Mouse (Mus musculus): ENCODE data around the gene Birc6. TPM values are rescaled to one million over a fixed set of nuclear protein-coding genes. Genes with fewer than 3 reads are reported as not detected.

Birc6 gene
- polyA plus RNA-seq, 1 experiment, result 49.8 TPM

DNA sequence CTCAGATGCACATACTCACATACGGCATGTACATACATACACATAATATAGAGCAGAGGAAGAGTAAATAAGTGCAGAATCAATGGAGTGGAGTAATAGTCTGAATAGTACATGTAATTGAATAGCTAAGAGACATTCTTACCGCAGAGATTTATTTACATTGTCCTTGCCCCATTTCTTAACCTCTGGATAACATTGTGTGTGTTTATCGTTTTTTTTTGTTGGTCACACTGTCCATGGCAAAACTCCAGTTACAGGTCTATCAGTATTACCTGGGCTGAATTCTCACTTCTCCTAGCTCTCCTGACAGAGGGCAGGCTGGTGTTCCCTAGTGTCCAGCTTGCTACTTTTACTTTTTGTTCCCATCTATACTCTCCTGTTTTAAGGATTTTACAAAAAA lies 58.7 kb downstream of the Birc6 start:
- 91% methylated on average over 3 of the region's 3 CpGs for WGBS
- TF ChIP-seq CTCF (IDR thresholded peaks at IDR 0.05; ENCODE audit: insufficient read depth, low read depth, low read length) (no peak), POLR2A (IDR thresholded peaks at IDR 0.05; ENCODE audit: insufficient read depth, low read depth, low read length) (no peak)
- no peak overlapping the region for H3K4me3 ChIP-seq (ENCODE audit: insufficient read depth, low read depth, low read length)
- H3K4me1 ChIP-seq (ENCODE audit: control insufficient read depth, insufficient read depth, low read length), result no peaks in the 10 kb centered on the region
- no peak overlapping the region for H3K27ac ChIP-seq (ENCODE audit: insufficient read depth, low read depth, low read length)

DNA sequence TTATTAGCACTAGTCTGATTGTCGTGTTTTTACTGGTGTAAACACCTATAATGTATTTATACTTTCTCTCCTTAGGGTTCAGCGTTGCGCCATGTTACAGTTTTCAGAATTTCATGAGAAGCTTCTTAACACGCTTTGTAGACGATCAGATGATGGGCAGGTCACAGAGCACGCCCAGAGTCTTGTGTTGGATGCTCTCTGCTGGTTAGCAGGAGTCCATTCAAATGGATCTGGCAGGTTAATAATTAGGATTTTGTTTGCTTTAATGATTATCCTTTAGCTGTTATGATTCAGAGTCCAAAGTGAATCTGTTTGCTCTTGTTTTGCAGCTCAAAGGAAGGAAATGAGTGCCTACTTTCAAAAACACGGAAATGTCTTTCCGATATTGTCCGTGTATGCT lies 70.8 kb downstream of the Birc6 start:
- TF ChIP-seq POLR2A (IDR thresholded peaks at IDR 0.05; ENCODE audit: insufficient read depth, low read depth, low read length) (no peak), CTCF (IDR thresholded peaks at IDR 0.05; ENCODE audit: insufficient read depth, low read depth, low read length) (no peak)
- WGBS, result 89% methylated on average over 9 of the region's 9 CpGs
- no peak overlapping the region for H3K27ac ChIP-seq (ENCODE audit: insufficient read depth, low read depth, low read length)
- H3K4me3 ChIP-seq (ENCODE audit: insufficient read depth, low read depth, low read length), result no peak overlapping the region
- no peaks in the 10 kb centered on the region for H3K4me1 ChIP-seq (ENCODE audit: control insufficient read depth, insufficient read depth, low read length)

DNA sequence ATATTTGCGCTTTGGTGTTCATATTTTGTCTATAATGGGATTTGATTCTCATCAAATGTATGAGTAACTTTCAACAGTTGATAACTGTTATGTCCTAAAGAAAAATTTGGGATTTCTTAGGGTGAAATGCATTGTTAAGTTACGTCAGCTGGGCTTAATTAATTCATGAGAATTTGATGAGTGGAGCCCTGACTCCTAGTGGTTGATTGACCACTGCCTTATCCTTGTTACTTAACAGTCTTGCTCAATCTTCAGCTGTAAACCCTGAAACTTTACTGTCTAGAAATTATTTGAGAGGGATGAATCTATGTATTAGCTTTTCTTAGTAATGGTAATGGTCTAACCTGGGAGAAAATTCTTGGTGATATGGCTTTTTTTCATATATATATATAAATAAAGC lies 71.3 kb downstream of the Birc6 start:
- 92% methylated on average over 2 of the region's 2 CpGs for WGBS
- Histone ChIP-seq H3K4me1 (ENCODE audit: control insufficient read depth, insufficient read depth, low read length) (no peaks in the 10 kb centered on the region), H3K27ac (ENCODE audit: insufficient read depth, low read depth, low read length) (no peak overlapping the region), H3K4me3 (ENCODE audit: insufficient read depth, low read depth, low read length) (no peak overlapping the region)
- TF ChIP-seq POLR2A (IDR thresholded peaks at IDR 0.05; ENCODE audit: insufficient read depth, low read depth, low read length) (no peak), CTCF (IDR thresholded peaks at IDR 0.05; ENCODE audit: insufficient read depth, low read depth, low read length) (no peak)

DNA sequence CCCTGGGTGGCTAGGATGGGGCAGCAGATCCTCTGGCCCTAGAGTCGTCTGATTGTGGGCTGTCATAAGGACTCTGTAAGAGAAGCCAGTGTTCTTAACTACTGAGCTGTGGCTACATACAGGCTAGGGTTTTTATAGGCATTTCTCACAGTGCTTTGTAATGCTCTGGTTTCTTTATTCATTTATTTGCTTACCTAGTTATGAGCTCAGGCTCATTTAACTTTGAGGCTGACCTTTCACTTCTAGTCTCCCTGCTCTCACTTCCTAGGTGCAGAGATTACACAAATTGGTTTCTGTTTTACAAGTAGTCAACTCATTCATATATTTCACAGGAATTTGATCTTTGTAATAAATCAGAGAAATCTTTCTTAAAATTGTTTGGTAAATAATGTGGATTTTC lies 73.1 kb downstream of the Birc6 start:
- H3K4me3 ChIP-seq (ENCODE audit: insufficient read depth, low read depth, low read length), result no peak overlapping the region
- WGBS, result 83% methylated on average over 1 of the region's 1 CpGs
- no peaks in the 10 kb centered on the region for H3K4me1 ChIP-seq (ENCODE audit: control insufficient read depth, insufficient read depth, low read length)
- no peak for TF ChIP-seq POLR2A (IDR thresholded peaks at IDR 0.05; ENCODE audit: insufficient read depth, low read depth, low read length)
- TF ChIP-seq CTCF (IDR thresholded peaks at IDR 0.05; ENCODE audit: insufficient read depth, low read depth, low read length), result no peak
- no peak overlapping the region for H3K27ac ChIP-seq (ENCODE audit: insufficient read depth, low read depth, low read length)

DNA sequence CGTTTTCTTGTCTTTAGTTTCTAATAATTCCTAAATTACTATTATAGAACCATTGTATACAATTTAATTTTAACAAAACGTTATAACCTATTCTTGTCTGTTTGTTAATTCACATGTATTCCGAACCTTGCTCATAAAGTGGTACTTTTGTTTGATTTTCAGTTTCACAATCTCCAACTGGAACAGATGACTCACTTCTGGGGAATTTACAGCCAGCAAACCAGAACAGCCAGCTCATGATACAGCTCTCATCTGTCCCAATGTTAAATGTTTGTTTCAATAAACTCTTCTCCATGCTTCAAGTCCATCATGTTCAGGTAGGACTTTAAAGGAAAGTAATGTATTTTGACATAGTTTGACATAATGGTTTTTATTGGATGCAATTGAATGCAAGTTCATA lies 102.7 kb downstream of the Birc6 start:
- Histone ChIP-seq H3K4me1 (ENCODE audit: control insufficient read depth, insufficient read depth, low read length) (no peaks in the 10 kb centered on the region), H3K27ac (ENCODE audit: insufficient read depth, low read depth, low read length) (no peak overlapping the region), H3K4me3 (ENCODE audit: insufficient read depth, low read depth, low read length) (no peak overlapping the region)
- TF ChIP-seq POLR2A (IDR thresholded peaks at IDR 0.05; ENCODE audit: insufficient read depth, low read depth, low read length) (no peak), CTCF (IDR thresholded peaks at IDR 0.05; ENCODE audit: insufficient read depth, low read depth, low read length) (no peak)
- WGBS, result 72% methylated on average over 3 of the region's 3 CpGs

DNA sequence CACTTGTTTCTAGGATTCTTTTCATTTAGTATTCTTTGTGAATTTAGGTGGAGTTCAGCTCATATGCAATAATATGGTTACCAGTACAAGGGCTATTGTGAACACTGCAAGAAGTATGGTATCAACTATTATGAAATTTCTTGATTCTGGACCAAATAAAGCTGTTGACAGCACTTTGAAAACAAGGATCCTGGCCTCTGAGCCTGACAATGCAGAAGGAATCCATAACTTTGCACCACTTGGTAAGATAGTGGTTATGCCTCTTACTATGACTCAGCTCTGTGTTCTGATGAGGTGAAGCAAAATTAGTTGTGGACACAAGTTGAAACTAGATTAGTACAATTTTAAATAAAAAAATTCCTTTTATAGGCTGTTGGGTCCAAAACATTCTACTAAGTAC lies 114.3 kb downstream of the Birc6 start:
- 0 out of 2 replicates have a peak, but pooled peaks cover 2% of the 10 kb centered on the region for H3K4me1 ChIP-seq (ENCODE audit: control insufficient read depth, insufficient read depth, low read length)
- no peak for TF ChIP-seq POLR2A (IDR thresholded peaks at IDR 0.05; ENCODE audit: insufficient read depth, low read depth, low read length)
- TF ChIP-seq CTCF (IDR thresholded peaks at IDR 0.05; ENCODE audit: insufficient read depth, low read depth, low read length), result no peak

DNA sequence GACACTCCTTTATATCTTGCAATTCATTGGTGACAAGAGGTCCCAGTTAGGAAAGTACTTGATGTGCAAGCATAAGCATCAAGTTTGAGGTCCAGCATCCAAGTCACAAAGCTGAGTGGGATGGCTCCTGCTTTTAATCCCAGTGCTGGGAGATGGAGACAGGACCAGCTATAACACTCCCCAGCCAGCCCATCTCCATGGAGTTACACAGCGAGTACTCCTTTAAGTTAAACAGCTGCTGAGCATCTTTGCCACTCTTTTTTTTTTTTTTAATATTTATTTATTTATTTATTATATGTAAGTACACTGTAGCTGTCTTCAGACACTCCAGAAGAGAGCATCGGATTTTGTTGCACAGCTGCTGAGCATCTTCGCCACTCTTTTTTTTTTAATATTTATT lies 130.3 kb downstream of the Birc6 start:
- no peak overlapping the region for H3K27ac ChIP-seq (ENCODE audit: insufficient read depth, low read depth, low read length)
- 96% methylated on average over 3 of the region's 3 CpGs for WGBS
- TF ChIP-seq CTCF (IDR thresholded peaks at IDR 0.05; ENCODE audit: insufficient read depth, low read depth, low read length) (no peak), POLR2A (IDR thresholded peaks at IDR 0.05; ENCODE audit: insufficient read depth, low read depth, low read length) (no peak)
- H3K4me1 ChIP-seq (ENCODE audit: control insufficient read depth, insufficient read depth, low read length), result no peaks in the 10 kb centered on the region
- H3K4me3 ChIP-seq (ENCODE audit: insufficient read depth, low read depth, low read length), result no peak overlapping the region

More for the DNA sequence above, 114.3 kb downstream of the Birc6 start:
- no peak overlapping the region for H3K4me3 ChIP-seq (ENCODE audit: insufficient read depth, low read depth, low read length)
- no peak overlapping the region for H3K27ac ChIP-seq (ENCODE audit: insufficient read depth, low read depth, low read length)

DNA sequence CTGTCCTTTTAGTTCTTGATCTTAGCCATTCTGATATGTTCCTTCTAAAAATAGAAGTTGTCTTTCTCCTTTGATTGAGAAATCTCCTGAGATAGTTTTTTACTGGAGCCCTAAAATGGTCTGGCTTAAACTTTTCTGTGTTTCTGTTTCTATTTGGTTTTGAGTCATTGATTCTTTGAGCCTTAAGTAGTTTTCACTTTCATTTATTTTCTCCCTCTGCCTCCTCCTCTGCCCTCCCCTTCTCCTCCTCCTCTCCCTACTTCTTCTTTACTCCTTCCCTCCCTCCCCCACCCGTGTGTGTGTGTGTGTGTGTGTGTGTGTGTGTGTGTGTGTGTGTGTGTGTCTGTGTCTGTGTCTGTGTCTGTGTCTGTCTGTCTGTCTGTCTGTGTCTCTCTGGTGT lies 139.9 kb downstream of the Birc6 start:
- H3K4me3 ChIP-seq (ENCODE audit: insufficient read depth, low read depth, low read length), result no peak overlapping the region
- TF ChIP-seq POLR2A (IDR thresholded peaks at IDR 0.05; ENCODE audit: insufficient read depth, low read depth, low read length), result no peak
- no peak for TF ChIP-seq CTCF (IDR thresholded peaks at IDR 0.05; ENCODE audit: insufficient read depth, low read depth, low read length)
- no peaks in the 10 kb centered on the region for H3K4me1 ChIP-seq (ENCODE audit: control insufficient read depth, insufficient read depth, low read length)
- no peak overlapping the region for H3K27ac ChIP-seq (ENCODE audit: insufficient read depth, low read depth, low read length)
- 60% methylated on average over 1 of the region's 1 CpGs for WGBS

DNA sequence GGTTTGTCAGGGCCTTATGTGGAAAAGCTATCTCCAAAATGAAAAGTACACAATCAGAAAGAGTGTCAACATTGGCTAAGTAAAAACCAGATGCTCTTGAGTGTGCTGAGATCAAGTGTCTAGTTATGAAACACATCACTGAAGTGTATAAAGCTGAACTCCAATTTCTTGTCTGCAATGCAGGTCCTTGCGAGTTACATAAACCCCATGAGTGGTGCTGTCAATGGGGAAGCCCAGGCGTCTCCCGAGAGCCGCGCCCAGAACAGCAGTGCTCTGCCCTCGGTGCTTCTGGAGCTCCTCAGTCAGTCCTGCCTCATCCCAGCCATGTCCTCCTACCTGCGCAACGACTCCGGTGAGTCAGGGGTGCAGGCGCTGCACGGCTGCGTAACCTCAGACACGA lies 141.9 kb downstream of the Birc6 start:
- 90% methylated on average over 13 of the region's 13 CpGs for WGBS
- H3K4me1 ChIP-seq (ENCODE audit: control insufficient read depth, insufficient read depth, low read length), result no peaks in the 10 kb centered on the region
- no peak for TF ChIP-seq CTCF (IDR thresholded peaks at IDR 0.05; ENCODE audit: insufficient read depth, low read depth, low read length)
- TF ChIP-seq POLR2A (IDR thresholded peaks at IDR 0.05; ENCODE audit: insufficient read depth, low read depth, low read length), result no peak
- H3K27ac ChIP-seq (ENCODE audit: insufficient read depth, low read depth, low read length), result no peak overlapping the region
- H3K4me3 ChIP-seq (ENCODE audit: insufficient read depth, low read depth, low read length), result no peak overlapping the region

DNA sequence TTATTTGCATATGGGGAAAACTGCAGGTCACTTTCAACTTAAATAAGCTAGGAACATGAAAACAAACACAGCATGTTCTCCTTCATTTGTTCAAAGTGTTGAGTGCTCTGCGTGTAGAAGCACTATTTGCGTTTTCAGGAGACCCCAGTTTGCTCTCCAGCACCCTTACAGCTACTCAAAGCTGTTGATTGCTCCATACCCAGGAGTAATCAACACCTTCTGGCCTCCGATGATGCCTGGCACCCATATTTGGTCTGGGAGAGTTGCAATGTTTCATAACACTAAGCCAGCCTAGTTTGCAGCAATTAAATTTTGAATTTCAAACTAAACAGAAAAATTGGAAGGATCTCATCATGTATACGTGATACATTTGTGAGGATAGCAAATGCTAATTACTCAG lies 144.4 kb downstream of the Birc6 start:
- TF ChIP-seq CTCF (IDR thresholded peaks at IDR 0.05; ENCODE audit: insufficient read depth, low read depth, low read length) (no peak), POLR2A (IDR thresholded peaks at IDR 0.05; ENCODE audit: insufficient read depth, low read depth, low read length) (no peak)
- WGBS, result 83% methylated on average over 4 of the region's 4 CpGs
- no peaks in the 10 kb centered on the region for H3K4me1 ChIP-seq (ENCODE audit: control insufficient read depth, insufficient read depth, low read length)

More for the DNA sequence above, 144.4 kb downstream of the Birc6 start:
- Histone ChIP-seq H3K27ac (ENCODE audit: insufficient read depth, low read depth, low read length) (no peak overlapping the region), H3K4me3 (ENCODE audit: insufficient read depth, low read depth, low read length) (no peak overlapping the region)
